Mouse (Mus musculus) kidney, embryonic 14.5 days (tissue): ENCODE measurements around the gene Pfkfb2. TPM values are rescaled to one million over a fixed set of nuclear protein-coding genes. Genes with fewer than 3 reads are reported as not detected.

ENCODE experiments used
- polyA plus RNA-seq: library from polyadenylated mRNA; unstranded; fragments of >200 nt; fragmentation: Nextera tagmentation; extraction: Ambion mirVana; gene quantifications from 2 replicates; pipeline ENCODE4 v1.2.1, GENCODE M21; 2014

Pfkfb2 gene
- polyA plus RNA-seq, 1 experiment from 2014 or later: 8.2 TPM

Other genes starting within 250 kb of the Pfkfb2 start
- gene Zp3r, start 99.6 kb downstream of the Pfkfb2 start, polyA plus RNA-seq: not detected in 2 replicates
- 0.53 and 1.0 TPM in 2 replicates for gene C4bp, start 67.6 kb downstream of the Pfkfb2 start, polyA plus RNA-seq
- gene Gm29427, start 13.5 kb downstream of the Pfkfb2 start, polyA plus RNA-seq: not detected in 2 replicates
- gene Yod1, start 11.9 kb downstream of the Pfkfb2 start, polyA plus RNA-seq: 8.6 and 11.6 TPM in 2 replicates
- 8.9 and 9.4 TPM in 2 replicates for gene AA986860, start 2.7 kb upstream of the Pfkfb2 start, polyA plus RNA-seq
- gene Fcamr, start 71.6 kb upstream of the Pfkfb2 start, polyA plus RNA-seq: not detected in 2 replicates
- gene Pigr, start 97.4 kb upstream of the Pfkfb2 start, polyA plus RNA-seq: not detected in 2 replicates
- gene Fcmr, start 136.4 kb upstream of the Pfkfb2 start, polyA plus RNA-seq: not detected in 2 replicates
- gene Il24, start 158.2 kb upstream of the Pfkfb2 start, polyA plus RNA-seq: not detected in 2 replicates
- not detected in 2 replicates for gene Il20, start 182.2 kb upstream of the Pfkfb2 start, polyA plus RNA-seq
- 0.28 and 0.44 TPM in 2 replicates for gene Il19, start 210.9 kb upstream of the Pfkfb2 start, polyA plus RNA-seq